Mouse (Mus musculus) CH12.LX (cell line): ENCODE measurements around the gene Micu1. TPM values are rescaled to one million over a fixed set of nuclear protein-coding genes. Genes with fewer than 3 reads are reported as not detected.

Source experiments
- DNase-seq: peaks from one replicate; pipeline ENCODE4 v3.0.0-alpha.2; 2013; ENCODE audit errors: extremely low read depth
- H3K27ac ChIP-seq: 2 replicates; pipeline ENCODE4 v1.5.1; 2012; ENCODE audit warnings: low read depth, mild to moderate bottlenecking, control low read depth, moderate library complexity; ENCODE audit not compliant: insufficient read depth
- H3K27me3 ChIP-seq: replicated peaks from 2 replicates; pipeline ENCODE3; 2012; ENCODE audit warnings: inconsistent platforms
- H3K36me3 ChIP-seq, 2 experiments: replicated peaks in 1 of 2; 2 replicates each; pipeline versions ENCODE3 to v1.6.1; 2012; ENCODE audit warnings: inconsistent platforms in 1 of 2, low read length in 1 of 2, mild to moderate bottlenecking in 1 of 2, mixed read lengths in 1 of 2, moderate library complexity in 1 of 2; ENCODE audit not compliant: control insufficient read depth in 1 of 2, insufficient read depth in 1 of 2
- H3K4me1 ChIP-seq, 2 experiments: 2 replicates each; pipeline ENCODE4 v1.6.1; 2012; ENCODE audit warnings: inconsistent platforms in 1 of 2, moderate library complexity in 1 of 2; ENCODE audit not compliant: insufficient read depth in 2 of 2, control insufficient read depth in 1 of 2
- H3K4me2 ChIP-seq: 2 replicates; pipeline ENCODE4 v1.6.1; 2012; ENCODE audit warnings: low read depth, mild to moderate bottlenecking, control low read depth; ENCODE audit not compliant: poor library complexity, insufficient read depth, severe bottlenecking
- H3K4me3 ChIP-seq, 3 experiments: fragments of 150-350 bp in 1 of 3; sonication (generic) in 1 of 3; replicated peaks in 1 of 3; 2 replicates each; pipeline versions ENCODE3 to v1.5.1; 2011 to 2012; ENCODE audit warnings: low read depth in 2 of 3, low read length in 2 of 3, mild to moderate bottlenecking in 2 of 3, moderate library complexity in 2 of 3, control low read depth in 1 of 3, improper control_type of control experiment in 1 of 3, inconsistent platforms in 1 of 3, mixed read lengths in 1 of 3; ENCODE audit not compliant: poor library complexity in 1 of 3
- H3K79me2 ChIP-seq: replicated peaks from 2 replicates; pipeline ENCODE4 v1.6.1; 2012; ENCODE audit warnings: mild to moderate bottlenecking, moderate library complexity; ENCODE audit not compliant: control insufficient read depth, poor library complexity, insufficient read depth, severe bottlenecking; ENCODE audit errors: extremely low read depth
- H3K9ac ChIP-seq: 2 replicates; pipeline ENCODE4 v1.6.1; 2012; ENCODE audit warnings: low read depth, mild to moderate bottlenecking, control low read depth, moderate library complexity; ENCODE audit not compliant: insufficient read depth
- H3K9me3 ChIP-seq: replicated peaks from 2 replicates; pipeline ENCODE3; 2012; ENCODE audit warnings: low read length, inconsistent platforms, mixed read lengths
- CHD1 ChIP-seq: IDR thresholded peaks from 2 replicates; pipeline ENCODE4 v1.6.1; 2012; ENCODE audit warnings: low read depth, low read length, improper control_type of control experiment, inconsistent platforms
- CHD2 ChIP-seq: IDR thresholded peaks from 2 replicates; pipeline ENCODE4 v1.6.1; 2011; ENCODE audit warnings: low read length, improper control_type of control experiment
- EP300 ChIP-seq: IDR thresholded peaks from 2 replicates; pipeline ENCODE4 v1.6.1; 2011; ENCODE audit warnings: low read length, improper control_type of control experiment
- ETS1 ChIP-seq: conservative IDR thresholded peaks from 2 replicates; pipeline ENCODE4 v1.6.1; 2012; ENCODE audit warnings: low read depth, mild to moderate bottlenecking, inconsistent platforms, low read length, improper control_type of control experiment, moderate library complexity
- GABPA ChIP-seq: IDR thresholded peaks from 2 replicates; pipeline ENCODE4 v1.6.1; 2012; ENCODE audit warnings: low read depth, low read length, improper control_type of control experiment, inconsistent platforms; ENCODE audit not compliant: insufficient replicate concordance
- IRF4 ChIP-seq: IDR thresholded peaks from 2 replicates; pipeline ENCODE4 v1.6.1; 2014; ENCODE audit warnings: low read depth, mild to moderate bottlenecking, inconsistent platforms, low read length, improper control_type of control experiment
- KAT2A ChIP-seq: IDR thresholded peaks from 2 replicates; pipeline ENCODE4 v1.6.1; 2012; ENCODE audit warnings: low read length, improper control_type of control experiment, inconsistent platforms; ENCODE audit not compliant: insufficient replicate concordance
- MEF2A ChIP-seq: IDR thresholded peaks from 2 replicates; pipeline ENCODE4 v1.6.1; 2014; ENCODE audit warnings: low read depth, mild to moderate bottlenecking, inconsistent platforms, low read length, improper control_type of control experiment, borderline replicate concordance
- MXI1 ChIP-seq: IDR thresholded peaks from 2 replicates; pipeline ENCODE4 v1.6.1; 2011; ENCODE audit warnings: mild to moderate bottlenecking, low read depth, low read length, improper control_type of control experiment
- POLR2AphosphoS2 ChIP-seq: IDR thresholded peaks from 2 replicates; pipeline ENCODE4 v1.6.1; 2011; ENCODE audit warnings: low read depth, low read length, improper control_type of control experiment
- RCOR1 ChIP-seq: conservative IDR thresholded peaks from 2 replicates; pipeline ENCODE4 v1.6.1; 2012; ENCODE audit warnings: low read depth, mild to moderate bottlenecking, inconsistent platforms, low read length, improper control_type of control experiment
- SIN3A ChIP-seq: IDR thresholded peaks from 2 replicates; pipeline ENCODE4 v1.6.1; 2012; ENCODE audit warnings: low read length, improper control_type of control experiment, inconsistent platforms
- TBP ChIP-seq: conservative IDR thresholded peaks from 2 replicates; pipeline ENCODE4 v1.6.1; 2011; ENCODE audit warnings: low read depth, low read length, improper control_type of control experiment
- USF1 ChIP-seq: IDR thresholded peaks from 2 replicates; pipeline ENCODE4 v1.6.1; 2014; ENCODE audit warnings: low read depth, mild to moderate bottlenecking, inconsistent platforms, low read length, improper control_type of control experiment
- dilution Hi-C: fragments of 300-500 bp; cut with MboI; formaldehyde crosslinking; loops from 2 replicates; pipeline ENCODE4 v1.14.3; 2020; ENCODE audit warnings: low sequenced_read_pairs; ENCODE audit not compliant: extremely low pct_unique_long_range_greater_than_20kb, extremely low pct_ligation_motif_present
- in situ Hi-C: fragments of 300-500 bp; cut with MboI; formaldehyde crosslinking; loops from 3 replicates; pipeline ENCODE4 v1.14.3; 2019; ENCODE audit warnings: low sequenced_read_pairs, low pct_ligation_motif_present, low pct_unique_long_range_greater_than_20kb, mixed read lengths
- polyA plus RNA-seq: library from polyadenylated mRNA; unstranded; fragments of >175 nt; gene quantifications from 2 replicates; pipeline ENCODE4 v1.2.1, GENCODE M21; 2012; ENCODE audit warnings: low read depth; ENCODE audit not compliant: insufficient read length
- total RNA-seq, 2 experiments: library from RNA; depleted of rRNA; stranded (reverse); fragments of 300-350 nt in 1 of 2; fragments of >200 nt in 1 of 2; gene quantifications; 2 replicates each; pipeline ENCODE4 v1.2.3; 2012 to 2014

Gene Micu1
- total and polyA plus RNA-seq, 3 experiments, result 23.1 to 37.1 (median 29.3) TPM

- peaks cover 0 to 37% of the 10 kb centered on the region in 2 experiments for H3K36me3 ChIP-seq
- in situ Hi-C loops (loop anchor here (25.0 kb wide), 1 partner anchor 314 kb away; no protein-coding TSS in a partner anchor), dilution Hi-C loops (no loop called here)
- H3K27me3 ChIP-seq, result no peaks in the 10 kb centered on the region
- no peaks in the 10 kb centered on the region for H3K79me2 ChIP-seq
- no peak for DNase-seq
- no peak overlapping the region for H3K27ac ChIP-seq
- TF ChIP-seq MXI1 (no peak), CHD1 (no peak), SIN3A (no peak), IRF4 (no peak), CHD2 (no peak), EP300 (no peak), MEF2A (no peak), USF1 (no peak)
- H3K9me3 ChIP-seq, result no peaks in the 10 kb centered on the region
- no peak overlapping the region for H3K9ac ChIP-seq
- peaks cover 0 to 5% of the 10 kb centered on the region in 2 experiments; a peak in 1 of 4 replicates for H3K4me1 ChIP-seq
- no peak overlapping the region for H3K4me3 ChIP-seq
- no peak overlapping the region for H3K4me2 ChIP-seq
Observed at GRCm38 (mm10) chr10:59800826-59801501, 98.7 kb downstream of the Micu1 start.

GRCm38 (mm10) chr10:59808677-59809076, 106.4 kb downstream of the Micu1 start:
- no peak overlapping the region for H3K4me2 ChIP-seq
- no peak for DNase-seq
- dilution Hi-C loops, result no loop called here
- peaks cover 0 to 8% of the 10 kb centered on the region in 2 experiments; a peak in 3 of 4 replicates for H3K4me1 ChIP-seq
- TF ChIP-seq GABPA, result no peak
- no peak for TF ChIP-seq RCOR1
- TF ChIP-seq POLR2AphosphoS2, result no peak
- H3K4me3 ChIP-seq, result no peak overlapping the region
- no peaks in the 10 kb centered on the region for H3K27me3 ChIP-seq
- in situ Hi-C loops, result loop anchor here (25.0 kb wide), 1 partner anchor 321 kb away; no protein-coding TSS in a partner anchor
- no peak overlapping the region for H3K9ac ChIP-seq
- no peak overlapping the region for H3K27ac ChIP-seq
- H3K79me2 ChIP-seq, result no peaks in the 10 kb centered on the region
- peaks cover 0 to 37% of the 10 kb centered on the region in 2 experiments for H3K36me3 ChIP-seq
- no peaks in the 10 kb centered on the region for H3K9me3 ChIP-seq

GRCm38 (mm10) chr10:59809991-59810574, 107.8 kb downstream of the Micu1 start:
- Histone ChIP-seq H3K4me2 (no peak overlapping the region), H3K9me3 (no peaks in the 10 kb centered on the region), H3K4me1 (peaks cover 0 to 8% of the 10 kb centered on the region in 2 experiments; a peak in 3 of 4 replicates), H3K27ac (no peak overlapping the region), H3K36me3 (peaks cover 0 to 34% of the 10 kb centered on the region in 2 experiments), H3K27me3 (no peaks in the 10 kb centered on the region), H3K9ac (no peak overlapping the region), H3K79me2 (no peaks in the 10 kb centered on the region), H3K4me3 (no peak overlapping the region)
- TF ChIP-seq RCOR1 (no peak), MXI1 (no peak), KAT2A (no peak), TBP (no peak), ETS1 (no peak)
- in situ Hi-C loops (loop anchor here (25.0 kb wide), 1 partner anchor 323 kb away; no protein-coding TSS in a partner anchor), dilution Hi-C loops (no loop called here)
- no peak for DNase-seq
